In the genomic region with DNA sequence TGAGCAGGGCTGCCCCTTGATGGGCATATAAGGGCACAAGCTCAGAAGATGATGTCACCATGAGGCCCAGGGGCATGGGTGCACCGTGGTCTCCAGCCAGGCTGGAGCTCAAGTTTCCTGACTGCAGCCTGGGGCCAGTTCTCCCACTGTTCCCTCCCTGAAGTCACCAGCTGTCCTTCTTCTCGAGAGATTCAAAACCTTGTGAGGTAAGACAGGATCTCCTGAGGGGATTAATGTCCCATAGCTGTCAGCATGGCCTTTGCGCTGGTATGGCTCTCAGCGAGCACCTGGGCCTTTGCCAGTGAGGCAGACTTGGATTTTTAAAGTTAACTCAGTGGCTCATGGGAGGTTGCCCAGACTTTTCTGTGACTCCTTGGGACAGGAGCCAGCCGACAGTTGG, we compare ENCODE assay signal across 15 mouse cellular contexts. TPM values are rescaled to one million over a fixed set of nuclear protein-coding genes. Genes with fewer than 3 reads are reported as not detected.
DNase-seq lines count a peak whose midpoint lies in the region; ATAC-seq and TF ChIP-seq lines count a peak whose summit lies in the region.
"Had no signal": no experiment of that assay in that cellular context is flagged by ENCODE, and none has a peak within 500 bp of the region (broad histone marks: within the 10 kb centered on the region; RNA-seq: fewer than 3 reads in every experiment).

No protein-coding gene starts in this region.

- no peak overlapping the region for H3K9ac ChIP-seq in hindbrain, postnatal 0 days (replicated peaks; ENCODE audit: low read length)
- no peak overlapping the region for H3K9ac ChIP-seq in hindbrain, embryonic 11.5 days (ENCODE audit: low read depth, low read length)
- H3K9ac ChIP-seq in liver, postnatal 0 days (replicated peaks), result no peak overlapping the region
- H3K9ac ChIP-seq: embryonic facial prominence, embryonic 12.5 days; limb, embryonic 15.5 days; stomach, embryonic 15.5 days had no signal

- no peak for TF ChIP-seq EP300 in liver, postnatal 0 days (IDR thresholded peaks at IDR 0.05; ENCODE audit: low read depth)

- no peaks in the 10 kb centered on the region for H3K4me1 ChIP-seq in hindbrain, postnatal 0 days (ENCODE audit: insufficient read depth, low read length)
- H3K4me1 ChIP-seq in hindbrain, embryonic 11.5 days (replicated peaks; ENCODE audit: control insufficient read depth, insufficient read depth, low read length), result no peaks in the 10 kb centered on the region
- H3K4me1 ChIP-seq in liver, postnatal 0 days (ENCODE audit: insufficient read depth), result no peaks in the 10 kb centered on the region
- H3K4me1 ChIP-seq: embryonic facial prominence, embryonic 12.5 days; limb, embryonic 15.5 days; stomach, embryonic 15.5 days had no signal

- no peaks in the 10 kb centered on the region for H3K36me3 ChIP-seq in hindbrain, postnatal 0 days (ENCODE audit: insufficient read depth, low read length)
- no peaks in the 10 kb centered on the region for H3K36me3 ChIP-seq in hindbrain, embryonic 11.5 days (ENCODE audit: control insufficient read depth, insufficient read depth, low read length)
- H3K36me3 ChIP-seq in liver, postnatal 0 days (replicated peaks; ENCODE audit: insufficient read depth, low read length), result no peaks in the 10 kb centered on the region
- H3K36me3 ChIP-seq: embryonic facial prominence, embryonic 12.5 days; limb, embryonic 15.5 days; stomach, embryonic 15.5 days had no signal

- no peak overlapping the region for H3K4me2 ChIP-seq in hindbrain, postnatal 0 days (ENCODE audit: low read depth, low read length)
- H3K4me2 ChIP-seq in hindbrain, embryonic 11.5 days (replicated peaks; ENCODE audit: low read depth, low read length), result no peak overlapping the region
- H3K4me2 ChIP-seq in liver, postnatal 0 days (ENCODE audit: low read depth, low read length), result no peak overlapping the region
- H3K4me2 ChIP-seq: embryonic facial prominence, embryonic 12.5 days; limb, embryonic 15.5 days; stomach, embryonic 15.5 days had no signal

- no peak for ATAC-seq in hindbrain, postnatal 0 days
- no peak for ATAC-seq in hindbrain, embryonic 11.5 days (ENCODE audit: low FRiP score)
- peak; percentile 21; the same call in 1 of the 2 replicates for ATAC-seq in megakaryocyte progenitor cell, adult 5-6 weeks (replicated peaks; ENCODE audit: poor library complexity)
- no peak for ATAC-seq in liver, postnatal 0 days
- ATAC-seq: lung, postnatal 0 days had no signal

- 56% methylated on average over 5 of the region's 5 CpGs for WGBS in hindbrain, postnatal 0 days
- WGBS in hindbrain, embryonic 11.5 days, result 73% methylated on average over 5 of the region's 5 CpGs
- 53% methylated on average over 5 of the region's 5 CpGs for WGBS in liver, postnatal 0 days (ENCODE audit: insufficient replicate concordance)

- peak; percentile 37 for DNase-seq in hindbrain, postnatal 0 days (ENCODE audit: low spot score)
- DNase-seq in hindbrain, embryonic 11.5 days (ENCODE audit: low spot score), result no peak
- DNase-seq in adrenal gland, postnatal 36 days, result peak; percentile 65 to 77
- DNase-seq in kidney, adult 18-20 months, result peak; percentile 51
- DNase-seq in lung, postnatal 14 days, result no peak
- no peak for DNase-seq in liver, postnatal 0 days
- DNase-seq in cerebellum, adult 18-20 months, result no peak
- DNase-seq: cerebellum, adult 8-10 months; layer of hippocampus, adult 9-11 months; retina, postnatal 1 day had no signal

- H3K9me3 ChIP-seq in hindbrain, postnatal 0 days (ENCODE audit: low read length), result no peaks in the 10 kb centered on the region
- H3K9me3 ChIP-seq in hindbrain, embryonic 11.5 days (ENCODE audit: control insufficient read depth, low read length), result no peaks in the 10 kb centered on the region
- H3K9me3 ChIP-seq in liver, postnatal 0 days (ENCODE audit: low read length), result no peaks in the 10 kb centered on the region
- H3K9me3 ChIP-seq: embryonic facial prominence, embryonic 12.5 days; limb, embryonic 15.5 days; stomach, embryonic 15.5 days had no signal

- H3K27ac ChIP-seq in hindbrain, postnatal 0 days, result no peak overlapping the region
- H3K27ac ChIP-seq in hindbrain, embryonic 11.5 days (ENCODE audit: low read depth, low read length), result no peak overlapping the region
- H3K27ac ChIP-seq in liver, postnatal 0 days (ENCODE audit: low read depth), result no peak overlapping the region
- H3K27ac ChIP-seq: embryonic facial prominence, embryonic 12.5 days; limb, embryonic 15.5 days; stomach, embryonic 15.5 days had no signal

- TF ChIP-seq CTCF in hindbrain, postnatal 0 days (IDR thresholded peaks at IDR 0.05; ENCODE audit: low read depth), result no peak
- no peak for TF ChIP-seq CTCF in liver, postnatal 0 days (IDR thresholded peaks at IDR 0.05; ENCODE audit: low read depth)

- no peaks in the 10 kb centered on the region for H3K27me3 ChIP-seq in hindbrain, postnatal 0 days (ENCODE audit: insufficient read depth, low read length)
- H3K27me3 ChIP-seq in hindbrain, embryonic 11.5 days (ENCODE audit: control insufficient read depth, insufficient read depth, low read length), result no peaks in the 10 kb centered on the region
- no peaks in the 10 kb centered on the region for H3K27me3 ChIP-seq in liver, postnatal 0 days (ENCODE audit: insufficient read depth, low read length)
- H3K27me3 ChIP-seq: embryonic facial prominence, embryonic 12.5 days; limb, embryonic 15.5 days; stomach, embryonic 15.5 days had no signal

- H3K4me3 ChIP-seq in hindbrain, postnatal 0 days (ENCODE audit: low read length), result no peak overlapping the region
- H3K4me3 ChIP-seq in hindbrain, embryonic 11.5 days (ENCODE audit: low read depth, low read length), result no peak overlapping the region
- no peak overlapping the region for H3K4me3 ChIP-seq in liver, postnatal 0 days (ENCODE audit: low read depth, low read length)
- H3K4me3 ChIP-seq: embryonic facial prominence, embryonic 12.5 days; limb, embryonic 15.5 days; stomach, embryonic 15.5 days had no signal

RNA-seq across cellular contexts. Expression of gene Kif3c, which starts 14.8 kb away (rescaled TPM):
- 142 and 150 TPM in 2 replicates for total RNA-seq in hindbrain, postnatal 0 days (2014; rRNA removed)
- polyA plus RNA-seq in hindbrain, postnatal 0 days (2015; fragmentation: Nextera tagmentation; extraction: Ambion mirVana), result 56.0 and 58.5 TPM in 2 replicates
- polyA plus RNA-seq in hindbrain, embryonic 11.5 days (2014; fragmentation: Nextera tagmentation; extraction: Ambion mirVana), result 23.4 and 28.3 TPM in 2 replicates
- total RNA-seq in adrenal gland, postnatal 36 days (2021), result 10 to 100 TPM; 19.1 to 30.6 TPM
- total RNA-seq in megakaryocyte progenitor cell, adult 5-6 weeks (2015), result 2.0 and 2.2 TPM in 2 replicates
- 1.4 and 1.6 TPM in 2 replicates for total RNA-seq in megakaryocyte progenitor cell, adult 5-6 weeks (2017)
- polyA plus RNA-seq in liver, postnatal 0 days (2015; fragmentation: Nextera tagmentation; extraction: Ambion mirVana), result 0.46 and 0.52 TPM in 2 replicates

RNA-seq across cellular contexts. Expression of gene Rab10, which starts 40.4 kb away (rescaled TPM):
- total RNA-seq in hindbrain, postnatal 0 days (2014; rRNA removed), result 202 and 220 TPM in 2 replicates
- 133 and 140 TPM in 2 replicates for polyA plus RNA-seq in hindbrain, postnatal 0 days (2015; fragmentation: Nextera tagmentation; extraction: Ambion mirVana)
- 120 and 127 TPM in 2 replicates for polyA plus RNA-seq in hindbrain, embryonic 11.5 days (2014; fragmentation: Nextera tagmentation; extraction: Ambion mirVana)
- total RNA-seq in adrenal gland, postnatal 36 days (2021), result 100 to 1,000 TPM; 180 to 238 TPM
- total RNA-seq in megakaryocyte progenitor cell, adult 5-6 weeks (2015), result 93.9 and 100 TPM in 2 replicates
- 89.1 and 113 TPM in 2 replicates for total RNA-seq in megakaryocyte progenitor cell, adult 5-6 weeks (2017)
- polyA plus RNA-seq in liver, postnatal 0 days (2015; fragmentation: Nextera tagmentation; extraction: Ambion mirVana), result 31.6 and 34.6 TPM in 2 replicates

Comparison
In these comparisons a context has a peak if more than half of its experiments do, and no peak if none do; other contexts are left out.
1. DNase-seq: peak in hindbrain, postnatal 0 days (single experiment), adrenal gland, postnatal 36 days (2 of 2) and kidney, adult 18-20 months (single experiment); none in hindbrain, embryonic 11.5 days (single experiment), lung, postnatal 14 days (single experiment), liver, postnatal 0 days (single experiment) and cerebellum, adult 18-20 months (0 of 2).
2. RNA of gene Kif3c, which starts 14.8 kb away (total RNA-seq): 142 to 150 TPM in hindbrain, postnatal 0 days and 19.1 to 30.6 TPM in adrenal gland, postnatal 36 days; 1.4 to 2.2 TPM in megakaryocyte progenitor cell, adult 5-6 weeks; every median in the first group is over 4 times any median in the second.